Mouse (Mus musculus) cerebellum, adult 2 months (tissue): ENCODE results near the gene Mphosph10.

ENCODE experiments used
- CTCF ChIP-seq: fragments of 200-500 bp; IDR thresholded peaks from 2 replicates; pipeline ENCODE4 v1.5.1; 2011; ENCODE audit warnings: low read depth, mild to moderate bottlenecking, control low read depth, low read length, moderate library complexity, borderline replicate concordance; ENCODE audit not compliant: insufficient read depth
- POLR2A ChIP-seq: fragments of 200-500 bp; IDR thresholded peaks from 2 replicates; pipeline ENCODE4 v1.6.1; 2011; ENCODE audit warnings: low read length, control low read depth, borderline replicate concordance; ENCODE audit not compliant: insufficient read depth

- no peak for TF ChIP-seq CTCF
- TF ChIP-seq POLR2A: no peak
Measured at GRCm38 (mm10) chr7:64403989-64404388, 11.9 kb upstream of the Mphosph10 start.
